Mouse (Mus musculus) lung, adult 2 months (tissue): ENCODE results near the gene Ddx54.

Source experiments
- CTCF ChIP-seq: fragments of 200-500 bp; IDR thresholded peaks from 2 replicates; pipeline ENCODE4 v1.5.1; 2011; ENCODE audit warnings: mild to moderate bottlenecking, low read length, control low read depth; ENCODE audit not compliant: insufficient read depth
- POLR2A ChIP-seq: fragments of 200-500 bp; IDR thresholded peaks from 2 replicates; pipeline ENCODE4 v1.6.1; 2011; ENCODE audit warnings: low read depth, mild to moderate bottlenecking, control low read depth, low read length, borderline replicate concordance; ENCODE audit errors: extremely low read depth

GRCm38 (mm10) chr5:120622198-120622851 is 9.8 kb downstream of the Ddx54 start:
- no peak for TF ChIP-seq CTCF
- TF ChIP-seq POLR2A, result no peak
